In genomic region chr5:5693956-5694653, GRCm38 (mm10) we compare ENCODE assay signal across 7 mouse cellular contexts. TPM values are rescaled to one million over a fixed set of nuclear protein-coding genes. Genes with fewer than 3 reads are reported as not detected.
DNase-seq lines count a peak whose midpoint lies in the region; ATAC-seq and TF ChIP-seq lines count a peak whose summit lies in the region.

Gene Steap2, minus strand, starts transcription at chr5:5694578.

- H3K9me3 ChIP-seq in intestine, embryonic 14.5 days (ENCODE audit: control insufficient read depth, low read length), result no peaks in the 10 kb centered on the region
- no peaks in the 10 kb centered on the region for H3K9me3 ChIP-seq in limb, embryonic 14.5 days (ENCODE audit: control insufficient read depth, low read length)
- H3K9me3 ChIP-seq in midbrain, postnatal 0 days (ENCODE audit: low read length), result no peaks in the 10 kb centered on the region

- H3K4me1 ChIP-seq in cortical plate, adult 2 months (ENCODE audit: control insufficient read depth, insufficient read depth, low read length), result no peaks in the 10 kb centered on the region
- H3K4me1 ChIP-seq in intestine, embryonic 14.5 days (replicated peaks; ENCODE audit: control insufficient read depth, insufficient read depth, low read length), result peaks cover 8% of the 10 kb centered on the region; the same call in 1 of the 2 replicates
- 0 out of 2 replicates have a peak, but pooled peaks cover 7% of the 10 kb centered on the region for H3K4me1 ChIP-seq in limb, embryonic 14.5 days (ENCODE audit: control insufficient read depth, insufficient read depth, low read length)
- no peaks in the 10 kb centered on the region for H3K4me1 ChIP-seq in midbrain, postnatal 0 days (ENCODE audit: insufficient read depth, low read length)

- no peak for TF ChIP-seq POLR2A in cortical plate, adult 2 months (IDR thresholded peaks at IDR 0.05; ENCODE audit: extremely low read depth, insufficient read depth, low read length)
- TF ChIP-seq POLR2A in limb, embryonic 14.5 days (IDR thresholded peaks at IDR 0.05; ENCODE audit: borderline replicate concordance, extremely low read depth, insufficient read depth, insufficient read length), result 0 out of 2 replicates have a peak, but pooled peaks have one; percentile 39

- DNase-seq in adrenal gland, postnatal 36 days, result peak; percentile 76 to 85
- DNase-seq in gastrocnemius, postnatal 25 days, result peak; percentile 45
- DNase-seq in intestine, embryonic 14.5 days (ENCODE audit: low spot score), result peak; percentile 80
- DNase-seq in limb, embryonic 14.5 days (ENCODE audit: low spot score), result peak; percentile 44
- peak; percentile 34 for DNase-seq in midbrain, postnatal 0 days (ENCODE audit: low spot score)
- peak; percentile 40 for DNase-seq in testis, postnatal 14 days (ENCODE audit: low spot score)

- no peaks in the 10 kb centered on the region for H3K36me3 ChIP-seq in intestine, embryonic 14.5 days (ENCODE audit: control insufficient read depth, insufficient read depth, low read length)
- H3K36me3 ChIP-seq in limb, embryonic 14.5 days (ENCODE audit: control insufficient read depth, insufficient read depth, low read length), result no peaks in the 10 kb centered on the region
- no peaks in the 10 kb centered on the region for H3K36me3 ChIP-seq in midbrain, postnatal 0 days (ENCODE audit: insufficient read depth, low read length)

- no peak for TF ChIP-seq CTCF in cortical plate, adult 2 months (IDR thresholded peaks at IDR 0.05; ENCODE audit: extremely low read depth, insufficient read depth, low read length)
- TF ChIP-seq CTCF in midbrain, postnatal 0 days (IDR thresholded peaks at IDR 0.05), result no peak

- peak; percentile 89 for ATAC-seq in intestine, embryonic 14.5 days (replicated peaks; ENCODE audit: low FRiP score, low TSS enrichment, low read depth)
- peak; percentile 91 for ATAC-seq in limb, embryonic 14.5 days (ENCODE audit: low FRiP score, low read depth)
- peak; percentile 86 for ATAC-seq in midbrain, postnatal 0 days (ENCODE audit: low FRiP score)

- peak within 1 kb of the TSS; percentile 79 for H3K4me2 ChIP-seq in intestine, embryonic 14.5 days (ENCODE audit: low read length)
- H3K4me2 ChIP-seq in limb, embryonic 14.5 days (replicated peaks; ENCODE audit: low read depth, low read length, severe bottlenecking), result peak within 1 kb of the TSS; percentile 61
- H3K4me2 ChIP-seq in midbrain, postnatal 0 days (ENCODE audit: low read depth, low read length, poor library complexity, severe bottlenecking), result peak within 1 kb of the TSS; percentile 91

- H3K27ac ChIP-seq in cortical plate, adult 2 months (ENCODE audit: insufficient read depth, low read length), result no peak within 1 kb of the TSS
- H3K27ac ChIP-seq in intestine, embryonic 14.5 days (ENCODE audit: low read depth), result peak within 1 kb of the TSS; percentile 51
- H3K27ac ChIP-seq in limb, embryonic 14.5 days (replicated peaks; ENCODE audit: low read depth, low read length), result 0 out of 2 replicates have a peak within 1 kb of the TSS, but pooled peaks have one; percentile 19
- H3K27ac ChIP-seq in midbrain, postnatal 0 days (ENCODE audit: low read depth, low read length), result no peak within 1 kb of the TSS

- peak within 1 kb of the TSS; percentile 46 for H3K4me3 ChIP-seq in cortical plate, adult 2 months (ENCODE audit: insufficient read depth, low read length)
- H3K4me3 ChIP-seq in intestine, embryonic 14.5 days (ENCODE audit: low read depth, low read length), result peak within 1 kb of the TSS; percentile 67
- peak within 1 kb of the TSS; percentile 76 for H3K4me3 ChIP-seq in limb, embryonic 14.5 days (replicated peaks; ENCODE audit: low read length)
- H3K4me3 ChIP-seq in midbrain, postnatal 0 days (ENCODE audit: low read depth, low read length), result peak within 1 kb of the TSS; percentile 86

- peak within 1 kb of the TSS; percentile 76 for H3K9ac ChIP-seq in intestine, embryonic 14.5 days (ENCODE audit: low read length)
- peak within 1 kb of the TSS; percentile 92 for H3K9ac ChIP-seq in limb, embryonic 14.5 days (ENCODE audit: low read depth, low read length, severe bottlenecking)
- H3K9ac ChIP-seq in midbrain, postnatal 0 days (replicated peaks; ENCODE audit: low read length, poor library complexity, severe bottlenecking), result peak within 1 kb of the TSS; percentile 84

- no peaks in the 10 kb centered on the region for H3K27me3 ChIP-seq in intestine, embryonic 14.5 days (replicated peaks; ENCODE audit: control insufficient read depth, insufficient read depth, low read length)
- no peaks in the 10 kb centered on the region for H3K27me3 ChIP-seq in limb, embryonic 14.5 days (ENCODE audit: control insufficient read depth, insufficient read depth, low read length)
- no peaks in the 10 kb centered on the region for H3K27me3 ChIP-seq in midbrain, postnatal 0 days (ENCODE audit: insufficient read depth, low read length)

- WGBS in intestine, embryonic 14.5 days, result under 1% methylated on average over 66 of the region's 66 CpGs
- WGBS in limb, embryonic 14.5 days, result 2% methylated on average over 41 of the region's 66 CpGs
- 2% methylated on average over 50 of the region's 66 CpGs for WGBS in midbrain, postnatal 0 days

RNA-seq across cellular contexts. Expression of gene Steap2, which starts in this region (rescaled TPM):
- 10 to 100 TPM; 46.3 to 57.0 TPM for total RNA-seq in adrenal gland, postnatal 36 days (2021)
- polyA plus RNA-seq in cortical plate, adult 2 months (2012; rRNA removed), result 4.8 and 5.0 TPM in 2 replicates
- under 1 TPM; 0.32 to 0.33 TPM for total RNA-seq in gastrocnemius, postnatal 25 days (2021)
- 8.2 and 8.3 TPM in 2 replicates for polyA plus RNA-seq in intestine, embryonic 14.5 days (2014; fragmentation: Nextera tagmentation; extraction: Ambion mirVana)
- polyA plus RNA-seq in limb, embryonic 14.5 days (2012; rRNA removed), result 5.7 and 7.9 TPM in 2 replicates
- 5.9 and 7.8 TPM in 2 replicates for polyA plus RNA-seq in limb, embryonic 14.5 days (2014; fragmentation: Nextera tagmentation; extraction: Ambion mirVana)
- total RNA-seq in midbrain, postnatal 0 days (2014; rRNA removed), result 11.0 and 14.7 TPM in 2 replicates
- polyA plus RNA-seq in midbrain, postnatal 0 days (2015; fragmentation: Nextera tagmentation; extraction: Ambion mirVana), result 4.3 and 4.8 TPM in 2 replicates

Comparison
In these comparisons a context has a peak if more than half of its experiments do, and no peak if none do; other contexts are left out.
1. Peak in DNase-seq in gastrocnemius, postnatal 25 days; RNA of the gene not detected or under 1 TPM.
2. H3K27ac ChIP-seq: peak in intestine, embryonic 14.5 days (single experiment) and limb, embryonic 14.5 days (single experiment); none in cortical plate, adult 2 months (single experiment) and midbrain, postnatal 0 days (single experiment).
3. Peak in every context shown above with its lines, with median percentiles within 50 percentile points of each other: DNase-seq, H3K4me3 ChIP-seq, ATAC-seq, H3K4me2 ChIP-seq and H3K9ac ChIP-seq.